Mouse (Mus musculus): Measurements from ENCODE around the gene Taf12.
A peak's percentile ranks its signal among the peaks of the same experiment; 100 is the strongest.

GRCm38 (mm10) chr4:132329115-132329834 is 55.1 kb downstream of the Taf12 start, which contains the start of gene Trnau1ap:
- TF ChIP-seq POLR2A (IDR thresholded peaks at IDR 0.05; ENCODE audit: borderline replicate concordance, extremely low read depth, insufficient read depth, insufficient read length, poor library complexity, severe bottlenecking) (peak; percentile 69), CTCF (IDR thresholded peaks at IDR 0.05; ENCODE audit: borderline replicate concordance, extremely low read depth, insufficient read depth, insufficient read length) (no peak)

Measured in brain, embryonic 14.5 days (tissue).